Mouse (Mus musculus): ENCODE data around the gene Dkc1. TPM values are rescaled to one million over a fixed set of nuclear protein-coding genes. Genes with fewer than 3 reads are reported as not detected.

Dkc1 gene
- 58.2 and 65.8 TPM in 2 replicates for polyA plus RNA-seq (2012; rRNA removed)

DNA sequence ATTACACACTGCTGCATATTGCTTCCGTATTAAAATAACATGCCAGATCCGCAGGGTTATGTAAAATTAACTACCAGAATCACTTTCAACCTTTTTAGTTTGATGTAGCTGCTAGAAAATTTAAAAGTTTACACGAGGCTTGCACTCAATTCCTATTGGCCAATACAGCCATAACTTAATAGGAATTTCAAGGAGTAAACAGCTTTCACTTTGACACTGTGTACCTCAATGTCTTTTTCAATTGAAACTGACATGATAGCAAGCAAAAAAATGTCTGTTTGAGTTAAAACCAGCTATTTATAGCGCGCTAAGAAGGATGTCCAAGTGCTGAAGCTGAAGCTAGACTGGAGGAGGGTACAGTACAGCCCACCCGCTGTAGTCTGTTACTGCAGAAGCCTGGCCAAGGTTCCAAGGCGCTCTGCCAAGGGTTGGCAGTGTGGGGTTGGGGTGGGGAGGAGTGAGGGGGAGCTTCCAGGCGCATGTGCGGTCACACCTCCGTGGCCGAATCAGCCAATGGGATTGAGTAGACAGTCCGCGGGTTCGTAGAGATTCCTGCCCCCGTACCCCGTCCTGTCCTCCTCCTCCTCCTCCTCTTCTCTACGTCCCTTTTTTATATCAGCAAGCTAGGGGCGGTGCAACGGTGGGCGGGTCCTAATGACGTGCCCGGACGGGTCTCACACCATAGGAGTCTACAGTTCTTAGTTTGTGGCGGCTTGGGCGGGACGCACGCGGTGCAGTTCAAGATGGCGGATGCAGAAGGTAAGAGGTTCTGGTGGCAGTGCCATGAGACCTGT lies at the start of gene Dkc1:
TSS of gene Dkc1 (plus strand) at position 486 of the 794 bp plus-strand sequence.

DNA sequence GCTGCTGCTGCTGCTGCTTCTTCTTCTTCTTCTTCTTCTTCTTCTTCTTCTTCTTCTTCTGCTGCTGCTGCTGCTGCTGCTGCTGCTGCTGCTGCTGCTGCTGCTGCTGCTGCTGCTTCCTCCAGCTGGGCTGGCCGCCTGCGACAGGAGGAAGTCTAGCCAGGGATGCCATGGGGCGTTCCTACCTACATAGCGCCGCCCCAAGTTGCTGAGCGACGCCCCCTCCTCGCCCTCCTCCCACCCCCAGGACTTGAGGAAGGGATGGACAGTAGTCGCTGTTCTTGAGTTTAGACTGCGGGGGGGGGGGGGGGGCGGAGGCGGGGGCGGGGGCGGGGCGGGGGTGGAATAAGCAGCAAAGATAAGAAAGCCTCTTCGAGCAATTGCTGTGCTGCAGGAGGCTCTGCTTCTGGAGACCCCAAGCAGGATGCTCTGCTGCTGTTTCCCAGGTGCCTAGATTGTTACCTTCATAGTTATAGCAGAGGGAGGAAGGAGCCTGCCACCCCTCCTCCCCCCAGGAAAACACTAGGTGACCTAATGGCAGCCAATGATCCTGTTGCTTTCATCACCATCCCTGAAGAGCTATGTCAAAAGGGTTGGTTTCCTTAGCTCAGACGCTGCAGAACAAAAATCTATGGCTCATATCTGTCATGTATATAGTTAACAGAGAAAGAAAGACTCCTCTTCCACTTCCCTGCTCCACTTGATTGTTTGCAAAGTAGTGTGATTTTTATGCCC lies 10.7 kb upstream of the Dkc1 start, which contains the start of gene Gab3:
TSS of gene Gab3 (minus strand) at position 685 of the 735 bp plus-strand sequence.

DNA sequence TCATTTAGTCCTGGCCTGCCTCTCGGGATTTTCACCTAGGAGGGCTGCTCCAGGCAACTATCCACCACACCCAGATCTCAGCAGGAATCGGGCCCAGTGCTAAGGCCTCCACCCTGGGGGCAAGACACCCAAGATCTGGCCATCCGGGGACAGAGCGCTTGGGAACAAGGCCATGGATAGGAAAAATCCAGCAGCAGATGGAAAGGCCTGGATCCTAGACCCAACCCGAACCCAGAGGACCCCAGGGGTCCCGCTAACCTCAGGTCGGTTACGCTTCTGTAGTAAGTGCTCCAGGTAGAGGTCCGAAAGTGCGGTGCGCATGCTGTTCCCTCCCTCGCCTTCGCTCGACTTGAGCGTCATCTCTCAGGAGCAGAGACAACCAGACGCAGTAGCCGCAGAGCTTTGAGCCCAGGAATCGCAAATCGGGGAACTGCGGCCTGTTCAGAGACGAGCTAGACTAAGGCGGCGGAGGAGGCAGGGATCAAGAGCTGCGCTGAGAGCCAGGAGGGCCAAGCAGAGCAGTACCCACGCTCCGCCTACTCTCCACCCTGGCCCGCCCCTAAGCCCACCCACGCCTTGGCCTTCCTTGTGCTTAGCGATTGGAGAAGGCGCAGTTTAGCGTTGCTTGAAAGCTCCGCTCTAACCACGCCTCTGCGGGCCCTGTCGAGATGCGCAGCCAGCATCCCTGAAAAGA lies 35.0 kb downstream of the Dkc1 start, which contains the start of gene Mpp1:
TSS of gene Mpp1 (minus strand) at position 550 of the 694 bp plus-strand sequence.

Other genes starting within 250 kb of the Dkc1 start
- 0.81 and 0.91 TPM in 2 replicates for gene Gab3, start 10.4 kb upstream of the Dkc1 start, polyA plus RNA-seq (2012; rRNA removed)
- gene Mpp1, start 35.2 kb downstream of the Dkc1 start, polyA plus RNA-seq (2012; rRNA removed): 18.3 and 22.9 TPM in 2 replicates
- gene Smim9, start 67.9 kb downstream of the Dkc1 start, polyA plus RNA-seq (2012; rRNA removed): not detected in 2 replicates